Mouse (Mus musculus) brain, embryonic 14.5 days (tissue): ENCODE data around the gene Atcay.

ENCODE experiments used
- CTCF ChIP-seq: fragments of 200-500 bp; IDR thresholded peaks from 2 replicates; pipeline ENCODE4 v1.5.1; 2012; ENCODE audit warnings: inconsistent platforms, mild to moderate bottlenecking, moderate library complexity, borderline replicate concordance; ENCODE audit not compliant: insufficient read depth, insufficient read length; ENCODE audit errors: extremely low read depth
- POLR2A ChIP-seq: fragments of 200-500 bp; IDR thresholded peaks from 2 replicates; pipeline ENCODE4 v1.6.1; 2012; ENCODE audit warnings: mild to moderate bottlenecking, inconsistent platforms, borderline replicate concordance; ENCODE audit not compliant: poor library complexity, insufficient read depth, insufficient read length, severe bottlenecking; ENCODE audit errors: extremely low read depth

DNA sequence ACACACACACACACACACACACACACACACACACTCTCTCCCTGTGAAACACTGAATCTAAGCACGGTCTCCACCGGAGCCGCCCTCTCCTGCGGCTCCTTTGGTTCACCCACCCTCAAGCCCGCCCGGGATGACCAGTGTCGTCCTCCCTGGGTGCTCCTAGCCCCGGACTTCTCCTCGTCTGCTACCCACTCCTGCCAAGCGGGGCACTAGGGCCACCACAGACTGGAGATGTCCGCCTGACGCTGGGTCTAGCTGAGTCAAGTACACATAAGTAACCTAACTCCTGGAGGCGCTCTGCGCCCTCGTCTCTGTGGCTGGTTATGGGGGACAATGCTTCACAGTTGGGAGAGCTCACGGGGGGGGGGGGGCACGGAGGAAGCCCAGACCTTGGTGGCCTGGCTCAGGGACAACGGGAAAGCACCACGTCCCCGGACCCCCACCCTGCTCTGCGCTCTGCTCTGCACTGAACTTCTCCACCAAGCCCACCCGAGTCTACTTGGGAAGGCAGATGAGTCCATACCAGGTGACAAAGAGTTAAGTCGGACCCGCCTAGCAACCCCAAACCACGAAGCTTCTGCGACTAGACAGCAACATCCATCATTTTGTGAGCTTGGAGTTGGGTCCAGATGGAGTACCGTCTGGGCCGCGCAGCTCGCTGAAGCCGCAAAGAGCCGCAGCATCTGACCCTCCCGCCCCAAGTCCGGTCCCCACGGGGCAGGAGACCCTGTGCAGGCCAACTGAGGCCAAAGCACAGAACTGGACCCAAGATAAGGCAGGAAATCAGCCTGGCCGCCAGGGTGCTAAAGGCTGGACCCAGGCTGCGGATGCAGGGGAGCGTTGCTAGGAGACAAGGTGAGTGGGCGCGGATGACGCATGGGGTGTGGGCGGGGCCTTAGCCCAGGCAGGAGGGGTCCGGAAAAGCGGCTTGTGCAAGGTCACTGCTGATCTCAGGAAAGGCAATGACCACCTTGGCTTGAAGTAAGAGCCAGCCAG lies 22.1 kb upstream of the Atcay start, which contains the start of gene Matk:
- TF ChIP-seq POLR2A (no peak), CTCF (peak; percentile 39; the same call in 1 of the 2 replicates)
